Mouse (Mus musculus): ENCODE measurements at regions not wholly inside any gene's neighbourhood (a gene's known extent, or its start where the extent isn't known, plus 50 kb on each side); places are given as distances from the start of the nearest gene placed in this dataset.

DNA sequence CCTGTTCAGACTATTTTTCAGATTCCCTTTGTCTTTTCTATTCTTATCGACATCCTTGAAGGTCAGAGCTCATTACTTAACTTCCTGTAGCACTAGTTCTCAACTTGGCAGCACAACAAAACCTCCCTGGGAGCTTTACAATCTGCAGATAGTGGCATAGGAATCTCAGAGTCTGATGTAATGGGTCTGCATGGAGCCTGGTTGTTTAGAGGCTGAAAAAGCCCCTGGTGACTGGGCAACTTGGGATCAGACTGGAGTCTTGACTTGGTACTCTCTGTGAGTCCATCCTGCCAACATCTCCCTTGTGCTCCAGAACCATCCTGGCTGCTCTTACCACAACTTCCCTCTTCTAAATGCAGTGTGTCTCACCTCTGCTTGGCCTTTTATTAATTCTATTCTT is 166.4 kb upstream of the Rgmb start:
- 29% methylated on average over 1 of the region's 1 CpGs for WGBS
- no peak overlapping the region for H3K4me2 ChIP-seq (replicated peaks; ENCODE audit: low read depth, low read length, severe bottlenecking)
- no peak for DNase-seq (ENCODE audit: low spot score)
- no peak overlapping the region for H3K9ac ChIP-seq (ENCODE audit: low read depth, low read length, severe bottlenecking)
- H3K9me3 ChIP-seq (ENCODE audit: control insufficient read depth, low read length), result no peaks in the 10 kb centered on the region
- no peak overlapping the region for H3K27ac ChIP-seq (replicated peaks; ENCODE audit: low read depth, low read length)
- no peaks in the 10 kb centered on the region for H3K4me1 ChIP-seq (ENCODE audit: control insufficient read depth, insufficient read depth, low read length)
- H3K4me3 ChIP-seq (replicated peaks; ENCODE audit: low read length), result no peak overlapping the region
- H3K27me3 ChIP-seq (ENCODE audit: control insufficient read depth, insufficient read depth, low read length), result no peaks in the 10 kb centered on the region
- H3K36me3 ChIP-seq (ENCODE audit: control insufficient read depth, insufficient read depth, low read length), result no peaks in the 10 kb centered on the region
- no peak for TF ChIP-seq POLR2A (IDR thresholded peaks at IDR 0.05; ENCODE audit: borderline replicate concordance, extremely low read depth, insufficient read depth, insufficient read length)
- no peak for ATAC-seq (ENCODE audit: low FRiP score, low read depth)

DNA sequence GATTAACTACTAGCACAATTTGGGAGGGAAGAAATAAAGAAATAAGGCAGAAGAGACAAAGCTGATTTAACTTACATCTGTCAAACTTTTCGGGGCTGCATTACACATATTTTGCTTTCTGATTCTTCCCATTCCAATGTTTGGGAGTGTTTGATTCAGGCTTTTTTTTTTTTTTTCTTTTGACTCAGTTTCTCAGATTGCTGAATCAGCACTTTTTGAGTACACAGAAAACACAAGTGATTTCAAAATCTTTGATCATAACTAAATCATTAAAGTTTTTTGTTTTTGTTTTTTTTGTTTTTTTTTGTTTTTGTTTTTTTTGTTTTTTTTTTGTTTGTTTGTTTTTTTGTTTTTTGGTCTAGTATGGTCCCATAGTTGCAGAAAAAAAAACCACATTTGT is 164.7 kb upstream of the Rgmb start:
- no peak overlapping the region for H3K27ac ChIP-seq (replicated peaks; ENCODE audit: low read depth, low read length)
- no peaks in the 10 kb centered on the region for H3K4me1 ChIP-seq (ENCODE audit: control insufficient read depth, insufficient read depth, low read length)
- no peaks in the 10 kb centered on the region for H3K9me3 ChIP-seq (ENCODE audit: control insufficient read depth, low read length)
- no peak overlapping the region for H3K4me2 ChIP-seq (replicated peaks; ENCODE audit: low read depth, low read length, severe bottlenecking)
- ATAC-seq (ENCODE audit: low FRiP score, low read depth), result no peak
- H3K9ac ChIP-seq (ENCODE audit: low read depth, low read length, severe bottlenecking), result no peak overlapping the region
- no peak overlapping the region for H3K4me3 ChIP-seq (replicated peaks; ENCODE audit: low read length)
- no peaks in the 10 kb centered on the region for H3K27me3 ChIP-seq (ENCODE audit: control insufficient read depth, insufficient read depth, low read length)
- 87% methylated on average over 1 of the region's 1 CpGs for WGBS
- TF ChIP-seq POLR2A (IDR thresholded peaks at IDR 0.05; ENCODE audit: borderline replicate concordance, extremely low read depth, insufficient read depth, insufficient read length), result no peak
- no peaks in the 10 kb centered on the region for H3K36me3 ChIP-seq (ENCODE audit: control insufficient read depth, insufficient read depth, low read length)
- no peak for DNase-seq (ENCODE audit: low spot score)

DNA sequence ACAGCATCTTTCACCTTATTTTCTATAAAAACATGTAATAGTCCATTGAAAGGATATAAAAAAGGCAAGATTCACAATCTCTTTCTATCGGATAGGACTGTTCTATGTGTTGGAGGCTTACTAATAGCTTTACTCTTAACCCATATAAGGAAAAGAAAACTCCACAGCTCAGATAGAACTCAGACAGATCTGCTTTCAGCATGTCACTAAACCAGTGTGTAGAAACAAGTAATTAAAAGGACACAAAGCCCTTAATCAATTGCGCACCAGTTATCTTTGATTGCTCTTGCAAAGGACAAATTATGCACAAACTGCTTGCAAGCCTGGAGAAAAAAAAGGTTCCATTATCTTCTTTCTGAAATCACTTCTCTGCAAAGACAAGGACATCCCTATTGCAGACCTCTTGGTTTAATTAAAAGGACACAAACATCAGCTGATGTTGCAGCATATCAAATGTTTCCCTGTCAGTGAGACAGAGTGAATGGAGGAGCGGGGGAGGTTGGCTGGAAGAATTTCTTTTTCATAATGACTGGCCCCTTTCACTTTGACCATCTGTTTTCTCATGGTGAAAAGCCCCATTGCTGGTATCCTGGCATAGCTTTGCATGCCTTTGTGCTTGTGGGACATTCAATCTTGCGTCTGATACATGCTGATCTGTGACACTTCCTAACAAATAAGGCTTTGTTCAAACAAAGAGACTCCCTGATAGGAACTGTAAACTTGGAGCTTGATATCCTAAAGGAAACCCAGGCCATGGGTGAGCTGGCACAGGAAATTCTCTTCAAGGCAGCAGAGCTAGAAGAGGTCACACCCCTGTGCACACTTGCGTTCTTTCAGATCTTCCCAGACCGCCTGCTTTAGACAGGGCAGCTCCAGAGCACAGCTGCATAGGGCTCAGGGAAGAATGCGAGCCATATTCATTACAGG is 162.8 kb upstream of the Rgmb start:
- no peak overlapping the region for H3K4me3 ChIP-seq (replicated peaks; ENCODE audit: low read length)
- H3K4me1 ChIP-seq (ENCODE audit: control insufficient read depth, insufficient read depth, low read length), result no peaks in the 10 kb centered on the region
- ATAC-seq (ENCODE audit: low FRiP score, low read depth), result peak; percentile 90
- DNase-seq (ENCODE audit: low spot score), result peak; percentile 69
- H3K9me3 ChIP-seq (ENCODE audit: control insufficient read depth, low read length), result no peaks in the 10 kb centered on the region
- H3K27me3 ChIP-seq (ENCODE audit: control insufficient read depth, insufficient read depth, low read length), result no peaks in the 10 kb centered on the region
- H3K36me3 ChIP-seq (ENCODE audit: control insufficient read depth, insufficient read depth, low read length), result no peaks in the 10 kb centered on the region
- H3K27ac ChIP-seq (replicated peaks; ENCODE audit: low read depth, low read length), result no peak overlapping the region
- no peak overlapping the region for H3K4me2 ChIP-seq (replicated peaks; ENCODE audit: low read depth, low read length, severe bottlenecking)
- H3K9ac ChIP-seq (ENCODE audit: low read depth, low read length, severe bottlenecking), result no peak overlapping the region
- no peak for TF ChIP-seq POLR2A (IDR thresholded peaks at IDR 0.05; ENCODE audit: borderline replicate concordance, extremely low read depth, insufficient read depth, insufficient read length)
- WGBS, result 43% methylated on average over 7 of the region's 7 CpGs

DNA sequence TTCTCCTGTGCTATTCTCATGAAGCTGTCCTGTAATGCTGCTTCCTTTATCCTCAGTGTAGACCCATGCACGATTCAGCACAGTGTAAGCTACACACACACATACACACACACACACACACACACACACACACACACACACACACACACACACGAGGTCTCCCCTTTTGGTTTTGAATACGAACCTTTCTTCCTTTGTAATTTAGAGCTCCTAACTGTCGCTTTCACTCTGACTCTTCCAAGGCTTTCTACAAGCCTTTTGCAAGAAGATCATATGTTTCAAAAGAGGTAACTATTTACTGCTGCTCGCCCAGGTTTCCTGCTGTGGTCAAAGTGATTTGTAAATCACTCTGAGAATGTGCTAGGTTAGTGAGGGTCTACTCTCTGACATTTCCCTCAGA is 161.1 kb upstream of the Rgmb start:
- no peak for TF ChIP-seq POLR2A (IDR thresholded peaks at IDR 0.05; ENCODE audit: borderline replicate concordance, extremely low read depth, insufficient read depth, insufficient read length)
- no peaks in the 10 kb centered on the region for H3K9me3 ChIP-seq (ENCODE audit: control insufficient read depth, low read length)
- no peak overlapping the region for H3K27ac ChIP-seq (replicated peaks; ENCODE audit: low read depth, low read length)
- no peaks in the 10 kb centered on the region for H3K27me3 ChIP-seq (ENCODE audit: control insufficient read depth, insufficient read depth, low read length)
- H3K4me2 ChIP-seq (replicated peaks; ENCODE audit: low read depth, low read length, severe bottlenecking), result no peak overlapping the region
- no peak overlapping the region for H3K9ac ChIP-seq (ENCODE audit: low read depth, low read length, severe bottlenecking)
- H3K4me3 ChIP-seq (replicated peaks; ENCODE audit: low read length), result no peak overlapping the region
- no peak for ATAC-seq (ENCODE audit: low FRiP score, low read depth)
- WGBS, result 62% methylated on average over 5 of the region's 5 CpGs
- DNase-seq (ENCODE audit: low spot score), result no peak
- H3K4me1 ChIP-seq (ENCODE audit: control insufficient read depth, insufficient read depth, low read length), result no peaks in the 10 kb centered on the region
- no peaks in the 10 kb centered on the region for H3K36me3 ChIP-seq (ENCODE audit: control insufficient read depth, insufficient read depth, low read length)

DNA sequence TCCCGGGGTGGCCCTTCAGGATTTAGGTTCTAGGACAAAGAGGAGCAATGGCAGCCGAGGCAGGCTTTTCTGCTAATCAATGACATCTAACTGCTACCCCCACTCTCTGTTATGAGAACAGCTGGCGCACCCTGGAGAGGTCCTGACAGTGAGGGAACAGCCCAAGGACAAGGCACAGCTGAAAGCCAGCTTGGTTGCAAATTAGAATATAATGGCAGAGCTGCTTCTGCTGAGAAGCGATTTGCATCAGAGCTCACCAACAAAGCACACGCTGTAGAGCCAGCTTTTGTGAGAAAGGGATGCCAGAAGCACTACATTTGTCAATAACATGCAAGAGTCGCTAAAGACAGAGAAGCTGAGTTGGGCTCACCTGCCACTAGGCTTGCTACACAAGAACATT is 159.5 kb upstream of the Rgmb start:
- no peak overlapping the region for H3K4me2 ChIP-seq (replicated peaks; ENCODE audit: low read depth, low read length, severe bottlenecking)
- no peak overlapping the region for H3K9ac ChIP-seq (ENCODE audit: low read depth, low read length, severe bottlenecking)
- TF ChIP-seq POLR2A (IDR thresholded peaks at IDR 0.05; ENCODE audit: borderline replicate concordance, extremely low read depth, insufficient read depth, insufficient read length), result no peak
- DNase-seq (ENCODE audit: low spot score) (peak; percentile 38), ATAC-seq (ENCODE audit: low FRiP score, low read depth) (no peak)
- H3K27ac ChIP-seq (replicated peaks; ENCODE audit: low read depth, low read length), result no peak overlapping the region
- H3K27me3 ChIP-seq (ENCODE audit: control insufficient read depth, insufficient read depth, low read length), result no peaks in the 10 kb centered on the region
- 27% methylated on average over 6 of the region's 6 CpGs for WGBS
- no peak overlapping the region for H3K4me3 ChIP-seq (replicated peaks; ENCODE audit: low read length)
- H3K4me1 ChIP-seq (ENCODE audit: control insufficient read depth, insufficient read depth, low read length), result no peaks in the 10 kb centered on the region
- H3K36me3 ChIP-seq (ENCODE audit: control insufficient read depth, insufficient read depth, low read length), result no peaks in the 10 kb centered on the region
- no peaks in the 10 kb centered on the region for H3K9me3 ChIP-seq (ENCODE audit: control insufficient read depth, low read length)

Data from limb, embryonic 14.5 days (tissue).